Mouse (Mus musculus) G1E (cell line): ENCODE measurements around the gene Aldoc. TPM values are rescaled to one million over a fixed set of nuclear protein-coding genes. Genes with fewer than 3 reads are reported as not detected.
A peak's percentile ranks its signal among the peaks of the same experiment; 100 is the strongest.

ENCODE experiments used
- ATAC-seq: 2 replicates; pipeline ENCODE4 v1.8.0; 2016; ENCODE audit warnings: mild to moderate bottlenecking; ENCODE audit not compliant: insufficient number of reproducible peaks, poor library complexity, low FRiP score, severe bottlenecking; ENCODE audit errors: extremely low read depth
- DNase-seq: peaks from one replicate; pipeline ENCODE4 v3.0.0; 2012; ENCODE audit warnings: low spot score
- H3K27me3 ChIP-seq: 2 replicates; pipeline ENCODE4 v1.6.1; 2012; ENCODE audit warnings: mild to moderate bottlenecking, low read length, inconsistent platforms; ENCODE audit not compliant: insufficient read depth
- H3K36me3 ChIP-seq: replicated peaks from 2 replicates; pipeline ENCODE3; 2012; ENCODE audit warnings: mild to moderate bottlenecking, inconsistent platforms
- H3K4me1 ChIP-seq: 2 replicates; pipeline ENCODE4 v1.6.1; 2012; ENCODE audit warnings: low read depth, low read length, inconsistent platforms, mixed read lengths; ENCODE audit not compliant: insufficient read depth
- H3K4me3 ChIP-seq: 2 replicates; pipeline ENCODE4 v1.5.1; 2012; ENCODE audit warnings: low read depth, mild to moderate bottlenecking, inconsistent platforms, low read length, moderate library complexity, mixed read lengths
- H3K9me3 ChIP-seq: replicated peaks from 2 replicates; pipeline ENCODE4 v1.6.1; 2012; ENCODE audit warnings: inconsistent platforms
- CTCF ChIP-seq: IDR thresholded peaks from 2 replicates; pipeline ENCODE4 v1.5.1; 2012; ENCODE audit warnings: low read depth, low read length, inconsistent platforms, mixed read lengths
- GATA1 ChIP-seq: IDR thresholded peaks from 2 replicates; pipeline ENCODE4 v1.6.1; 2012; ENCODE audit warnings: borderline replicate concordance, low read length, inconsistent platforms, mixed read lengths
- GATA2 ChIP-seq: IDR thresholded peaks from 2 replicates; pipeline ENCODE4 v1.6.1; 2012; ENCODE audit warnings: low read depth, low read length, inconsistent platforms, borderline replicate concordance
- POLR2AphosphoS5 ChIP-seq: IDR thresholded peaks from 2 replicates; pipeline ENCODE4 v1.6.1; 2012; ENCODE audit warnings: low read depth, low read length, inconsistent platforms; ENCODE audit not compliant: insufficient replicate concordance
- TAL1 ChIP-seq: conservative IDR thresholded peaks from 2 replicates; pipeline ENCODE4 v1.6.1; 2012; ENCODE audit warnings: low read depth, low read length, inconsistent platforms, mixed read lengths
- polyA plus RNA-seq: library from polyadenylated mRNA; stranded (reverse); fragments of >175 nt; gene quantifications from 2 replicates; pipeline ENCODE4 v1.2.3, GENCODE M21; 2012
- total RNA-seq, 2 experiments: library from RNA; stranded (forward) in 1 of 2; stranded (reverse) in 1 of 2; fragments of 200-1000 nt in 1 of 2; fragments of >200 nt in 1 of 2; fragmentation: Nextera tagmentation in 1 of 2; gene quantifications; 2 replicates each; pipeline ENCODE4 v1.2.3; 2014 to 2017

Aldoc gene
- total and polyA plus RNA-seq, 3 experiments = 0.83 to 10.6 (median 10.2) TPM

DNA sequence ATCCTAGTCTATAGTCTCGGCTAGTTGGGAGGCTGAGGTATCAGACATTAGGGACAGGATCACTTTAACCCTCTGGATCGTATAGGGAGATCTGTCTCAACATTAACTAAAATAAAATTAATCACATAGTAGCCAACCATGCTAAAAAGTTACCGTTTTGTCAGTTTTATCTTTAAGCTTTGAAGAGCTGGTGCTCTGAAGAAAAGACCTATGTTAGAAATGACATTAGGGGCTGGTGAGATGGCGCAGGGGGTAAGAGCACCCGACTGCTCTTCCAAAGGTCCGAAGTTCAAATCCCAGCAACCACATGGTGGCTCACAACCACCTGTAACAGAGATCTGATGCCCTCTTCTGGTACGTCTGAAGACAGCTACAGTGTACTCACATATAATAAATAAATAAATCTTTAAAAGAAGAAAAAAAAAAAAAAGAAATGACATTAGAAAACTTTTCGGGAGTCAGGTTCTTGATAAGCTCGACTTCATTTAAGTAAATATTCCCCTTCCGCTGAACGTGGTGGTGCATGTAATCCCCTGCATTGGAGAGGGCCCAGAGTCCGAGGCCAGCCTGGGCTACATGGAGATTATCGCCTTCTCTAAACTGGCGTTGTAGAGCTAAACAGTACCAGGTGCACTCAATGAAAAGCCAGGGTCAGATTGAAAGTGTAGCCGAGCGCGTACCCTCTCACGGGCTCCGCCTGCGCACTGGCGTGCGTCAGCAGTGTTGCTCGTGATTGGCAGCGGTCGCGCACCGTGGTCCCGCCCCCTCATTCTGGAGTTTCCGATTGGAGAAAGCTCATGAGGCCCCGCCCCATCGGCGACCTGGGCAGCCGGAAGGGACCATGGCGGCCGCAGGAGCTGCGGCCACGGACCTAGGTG, 5.1 kb downstream of the Aldoc start, which contains the start of gene Pigs:
Gene Pigs, plus strand, starts transcription at position 782 of the 878 bp plus-strand sequence.
- TF ChIP-seq TAL1 (no peak), GATA2 (no peak), CTCF (no peak), POLR2AphosphoS5 (no peak), GATA1 (no peak)
- peak; percentile 98 for ATAC-seq
- peak within 1 kb of the TSS; percentile 97 for H3K4me3 ChIP-seq
- H3K9me3 ChIP-seq = no peaks in the 10 kb centered on the region
- H3K27me3 ChIP-seq = peaks cover 3% of the 10 kb centered on the region; the same call in 1 of the 2 replicates
- peaks cover 56% of the 10 kb centered on the region for H3K36me3 ChIP-seq
- peak; percentile 99 for DNase-seq
- peaks cover 25% of the 10 kb centered on the region for H3K4me1 ChIP-seq

GRCm38 (mm10) chr11:78328512-78329056, 5.8 kb downstream of the Aldoc start:
- Histone ChIP-seq H3K9me3 (no peaks in the 10 kb centered on the region), H3K36me3 (peaks cover 58% of the 10 kb centered on the region), H3K4me1 (peaks cover 18% of the 10 kb centered on the region), H3K27me3 (peaks cover 3% of the 10 kb centered on the region; the same call in 1 of the 2 replicates), H3K4me3 (peak overlapping the region; percentile 97)
- peak; percentile 52 for DNase-seq
- no peak for ATAC-seq
- TF ChIP-seq CTCF (no peak), POLR2AphosphoS5 (no peak), GATA1 (no peak), TAL1 (no peak), GATA2 (no peak)

GRCm38 (mm10) chr11:78332676-78333075, 9.9 kb downstream of the Aldoc start:
- Histone ChIP-seq H3K4me1 (peaks cover 14% of the 10 kb centered on the region), H3K27me3 (no peaks in the 10 kb centered on the region), H3K36me3 (peaks cover 66% of the 10 kb centered on the region), H3K4me3 (no peak overlapping the region), H3K9me3 (no peaks in the 10 kb centered on the region)
- no peak for TF ChIP-seq POLR2AphosphoS5
- TF ChIP-seq TAL1 = no peak
- TF ChIP-seq CTCF = no peak
- TF ChIP-seq GATA1 = no peak
- no peak for TF ChIP-seq GATA2
- ATAC-seq = no peak
- no peak for DNase-seq

DNA sequence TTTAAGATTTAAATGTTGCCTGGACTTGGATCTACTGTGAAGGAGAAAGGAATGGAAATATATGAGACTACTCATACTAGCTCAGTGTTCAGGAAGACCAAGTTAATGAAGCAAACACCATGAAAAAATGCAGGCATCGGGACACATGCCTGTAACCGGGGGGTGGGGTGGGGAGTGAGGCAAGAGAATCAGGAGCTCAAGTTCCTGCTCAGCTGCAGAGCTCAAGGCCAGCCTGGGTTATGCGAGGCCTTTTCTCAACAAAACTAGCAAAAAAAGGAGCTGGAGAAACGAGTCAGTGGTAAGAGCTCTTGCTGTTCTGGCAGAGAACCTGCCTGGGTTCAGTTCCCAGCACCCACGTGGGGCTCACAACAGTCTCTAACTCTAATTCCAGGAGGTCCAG, 11.2 kb downstream of the Aldoc start:
- peaks cover 77% of the 10 kb centered on the region for H3K36me3 ChIP-seq
- no peaks in the 10 kb centered on the region for H3K9me3 ChIP-seq
- ATAC-seq = no peak
- peaks cover 7% of the 10 kb centered on the region for H3K4me1 ChIP-seq
- no peak overlapping the region for H3K4me3 ChIP-seq
- no peak for DNase-seq
- TF ChIP-seq TAL1 (no peak), GATA1 (no peak), GATA2 (no peak), CTCF (no peak), POLR2AphosphoS5 (no peak)
- no peaks in the 10 kb centered on the region for H3K27me3 ChIP-seq

DNA sequence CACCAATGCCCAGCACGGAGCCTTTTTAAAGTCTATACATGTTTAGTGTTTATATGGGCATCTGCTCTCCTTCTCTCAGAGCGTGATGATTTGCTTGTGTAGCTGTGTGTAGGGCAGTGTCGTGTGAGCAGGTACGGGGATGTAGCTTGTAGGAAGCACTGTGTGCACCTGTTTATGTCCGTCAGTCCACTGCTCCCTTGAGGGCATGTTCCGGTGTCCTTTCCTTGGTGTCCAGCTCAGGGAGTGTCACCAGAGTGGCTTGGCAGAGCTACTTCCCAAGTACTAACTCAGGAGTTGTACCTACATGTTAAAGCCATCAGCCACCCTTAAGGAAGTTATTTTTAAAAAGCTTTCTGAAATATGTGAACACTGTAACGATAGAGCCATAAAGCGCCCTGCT, 14.3 kb downstream of the Aldoc start:
- no peak for TF ChIP-seq CTCF
- TF ChIP-seq POLR2AphosphoS5 = no peak
- no peak for TF ChIP-seq GATA2
- TF ChIP-seq GATA1 = no peak
- no peak for TF ChIP-seq TAL1
- no peak overlapping the region for H3K4me3 ChIP-seq
- ATAC-seq = no peak
- H3K4me1 ChIP-seq = no peaks in the 10 kb centered on the region
- H3K9me3 ChIP-seq = no peaks in the 10 kb centered on the region
- DNase-seq = no peak
- H3K36me3 ChIP-seq = peaks cover 93% of the 10 kb centered on the region
- no peaks in the 10 kb centered on the region for H3K27me3 ChIP-seq

DNA sequence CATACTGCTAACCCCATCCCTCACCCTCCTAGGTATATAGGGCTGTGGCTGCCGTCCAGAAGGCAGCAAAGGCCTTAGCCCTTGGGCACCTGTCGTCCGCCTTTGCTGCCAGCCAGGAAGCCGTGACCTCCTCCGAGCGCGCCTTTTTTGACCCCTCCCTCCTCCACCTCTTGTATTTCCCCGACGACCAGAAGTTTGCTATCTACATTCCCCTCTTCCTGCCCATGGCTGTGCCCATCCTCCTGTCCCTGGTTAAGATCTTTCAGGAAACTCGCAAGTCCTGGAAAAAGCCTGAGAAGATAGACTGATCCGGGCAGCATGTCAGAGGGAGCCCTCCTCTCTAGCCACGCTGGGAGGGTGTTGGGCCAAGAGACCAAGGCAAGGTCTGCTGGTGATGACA, 18.9 kb downstream of the Aldoc start:
- no peak overlapping the region for H3K4me3 ChIP-seq

More for the DNA sequence above, 18.9 kb downstream of the Aldoc start:
- Histone ChIP-seq H3K9me3 (no peaks in the 10 kb centered on the region), H3K4me1 (peaks cover 37% of the 10 kb centered on the region), H3K36me3 (peaks cover 53% of the 10 kb centered on the region), H3K27me3 (no peaks in the 10 kb centered on the region)
- DNase-seq (no peak), ATAC-seq (no peak)
- TF ChIP-seq POLR2AphosphoS5 = no peak
- no peak for TF ChIP-seq CTCF
- no peak for TF ChIP-seq GATA1
- TF ChIP-seq GATA2 = no peak
- no peak for TF ChIP-seq TAL1
